16 mouse cellular contexts compared by ENCODE assay signal in genomic region chr9:108058291-108058690, GRCm38 (mm10). TPM values are rescaled to one million over a fixed set of nuclear protein-coding genes. Genes with fewer than 3 reads are reported as not detected.
"Had no signal": no experiment of that assay in that cellular context is flagged by ENCODE, and none has a peak within 500 bp of the region (broad histone marks: within the 10 kb centered on the region; RNA-seq: fewer than 3 reads in every experiment).

No protein-coding gene starts in this region.

- DNase-seq: kidney, adult 8-10 months; lung, adult 2 months; lung, postnatal 36 days; right cerebral cortex, postnatal 25 days; thymus, adult 18-20 months; thymus, postnatal 14 days had no signal

- H3K4me2 ChIP-seq: liver, embryonic 11.5 days; liver, embryonic 15.5 days; neural tube, embryonic 12.5 days had no signal

- H3K27me3 ChIP-seq: liver, embryonic 15.5 days; neural tube, embryonic 12.5 days had no signal

- H3K4me3 ChIP-seq: left cerebral cortex, adult 2 months; limb, embryonic 10.5 days; liver, embryonic 15.5 days; neural tube, embryonic 12.5 days had no signal

- H3K9ac ChIP-seq: liver, embryonic 15.5 days; neural tube, embryonic 12.5 days had no signal

- H3K9me3 ChIP-seq: limb, embryonic 10.5 days; liver, embryonic 15.5 days; neural tube, embryonic 12.5 days had no signal

- H3K27ac ChIP-seq: left cerebral cortex, adult 2 months; limb, embryonic 10.5 days; liver, embryonic 15.5 days; neural tube, embryonic 12.5 days had no signal

- ATAC-seq: lung, postnatal 0 days had no signal

RNA-seq across cellular contexts. Expression of gene Mst1, which starts 21.9 kb away (rescaled TPM):
- total RNA-seq: layer of hippocampus, postnatal 25 days; left cerebral cortex, adult 2 months; left cerebral cortex, postnatal 14 days; monocyte, adult 5-6 weeks; neutrophil, adult 5-6 weeks had no signal
